Mouse (Mus musculus) bone marrow macrophage, adult 2 months (primary cell): Measurements from ENCODE around the gene Zfp976.
"Not testable (repeated sequence)": the region's sequence is repeated elsewhere in the genome, so short reads cannot be mapped to it uniquely, and the experiment has no call there.

Experiments used
- CTCF ChIP-seq: IDR thresholded peaks from 2 replicates; pipeline ENCODE4 v1.5.1; 2012; ENCODE audit warnings: low read depth, mild to moderate bottlenecking, low read length, moderate library complexity
- POLR2A ChIP-seq: IDR thresholded peaks from 2 replicates; pipeline ENCODE4 v1.6.1; 2012; ENCODE audit warnings: mild to moderate bottlenecking, low read depth, low read length, borderline replicate concordance

DNA sequence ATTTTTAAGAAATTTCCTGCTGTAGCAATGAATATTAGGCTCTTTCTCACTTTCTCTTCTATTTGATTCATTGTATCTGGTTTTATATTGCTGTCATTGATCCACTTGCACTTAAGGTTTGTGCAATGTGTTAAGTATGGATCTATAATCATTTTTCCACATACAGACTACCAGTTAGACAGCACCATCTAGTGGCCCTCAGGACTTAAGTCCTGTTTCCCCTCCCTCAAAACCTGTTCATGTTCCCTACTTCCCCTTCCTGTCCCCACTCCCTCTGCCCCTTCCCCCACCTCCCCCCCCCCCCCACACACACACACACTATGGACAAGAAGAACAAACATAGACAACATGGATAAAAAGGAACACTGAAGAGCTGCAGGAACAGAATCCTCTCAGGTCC is 46.7 kb downstream of the Zfp976 start:
- TF ChIP-seq CTCF, POLR2A: not testable (repeated sequence)
